Mouse (Mus musculus) olfactory bulb, adult 2 months (tissue): Measurements from ENCODE around the gene Bckdk.

Experiments
- CTCF ChIP-seq: fragments of 200-500 bp; IDR thresholded peaks from 2 replicates; pipeline ENCODE4 v1.5.1; 2012; ENCODE audit warnings: low read depth, mild to moderate bottlenecking, low read length, moderate library complexity; ENCODE audit not compliant: insufficient read depth
- POLR2A ChIP-seq: fragments of 200-500 bp; IDR thresholded peaks from 2 replicates; pipeline ENCODE4 v1.6.1; 2012; ENCODE audit warnings: mild to moderate bottlenecking, low read depth, low read length, moderate library complexity; ENCODE audit not compliant: insufficient read depth

GRCm38 (mm10) chr7:127887191-127887590, 16.7 kb upstream of the Bckdk start:
- no peak for TF ChIP-seq POLR2A
- TF ChIP-seq CTCF = no peak
